Mouse (Mus musculus) limb, embryonic 13.5 days (tissue): ENCODE measurements at regions not wholly inside any gene's neighbourhood (a gene's known extent, or its start where the extent isn't known, plus 50 kb on each side); places are given as distances from the start of the nearest gene placed in this dataset.
A peak's percentile ranks its signal among the peaks of the same experiment; 100 is the strongest.

ENCODE experiments used
- ATAC-seq: fragments of 200-750 bp; cut with Nextera tagmentation; 2 replicates; pipeline ENCODE4 v1.8.0; 2017; ENCODE audit warnings: low read depth, moderate number of reproducible peaks, moderate TSS enrichment; ENCODE audit not compliant: low FRiP score
- H3K27ac ChIP-seq: fragments of 300-500 bp; sonication (generic); 2 replicates; pipeline ENCODE4 v1.5.1; 2015; ENCODE audit warnings: inconsistent platforms, mild to moderate bottlenecking, moderate library complexity
- H3K27me3 ChIP-seq: fragments of 300-500 bp; sonication (generic); 2 replicates; pipeline ENCODE4 v1.6.1; 2015; ENCODE audit warnings: mild to moderate bottlenecking, inconsistent platforms
- H3K36me3 ChIP-seq: fragments of 300-500 bp; sonication (generic); 2 replicates; pipeline ENCODE4 v1.6.1; 2015; ENCODE audit warnings: inconsistent platforms, mild to moderate bottlenecking, moderate library complexity
- H3K4me1 ChIP-seq: fragments of 300-500 bp; sonication (generic); 2 replicates; pipeline ENCODE4 v1.6.1; 2015; ENCODE audit warnings: inconsistent platforms
- H3K4me2 ChIP-seq: fragments of 300-500 bp; sonication (generic); replicated peaks from 2 replicates; pipeline ENCODE4 v1.6.1; 2015; ENCODE audit warnings: inconsistent platforms, mild to moderate bottlenecking, moderate library complexity
- H3K4me3 ChIP-seq: fragments of 300-500 bp; sonication (generic); 2 replicates; pipeline ENCODE4 v1.5.1; 2015; ENCODE audit warnings: moderate library complexity, mild to moderate bottlenecking, inconsistent platforms
- H3K9ac ChIP-seq: fragments of 300-500 bp; sonication (generic); 2 replicates; pipeline ENCODE4 v1.6.1; 2015; ENCODE audit warnings: mild to moderate bottlenecking, inconsistent platforms
- H3K9me3 ChIP-seq: fragments of 300-500 bp; sonication (generic); 2 replicates; pipeline ENCODE4 v1.6.1; 2016; ENCODE audit warnings: inconsistent platforms
- WGBS: fragments of 180-500 bp; shearing (Covaris S2); methylation state at CpG from one replicate; pipeline ENCODE4 v1.1.7; 2015; 5-methylcytosine and 5-hydroxymethylcytosine counted together

DNA sequence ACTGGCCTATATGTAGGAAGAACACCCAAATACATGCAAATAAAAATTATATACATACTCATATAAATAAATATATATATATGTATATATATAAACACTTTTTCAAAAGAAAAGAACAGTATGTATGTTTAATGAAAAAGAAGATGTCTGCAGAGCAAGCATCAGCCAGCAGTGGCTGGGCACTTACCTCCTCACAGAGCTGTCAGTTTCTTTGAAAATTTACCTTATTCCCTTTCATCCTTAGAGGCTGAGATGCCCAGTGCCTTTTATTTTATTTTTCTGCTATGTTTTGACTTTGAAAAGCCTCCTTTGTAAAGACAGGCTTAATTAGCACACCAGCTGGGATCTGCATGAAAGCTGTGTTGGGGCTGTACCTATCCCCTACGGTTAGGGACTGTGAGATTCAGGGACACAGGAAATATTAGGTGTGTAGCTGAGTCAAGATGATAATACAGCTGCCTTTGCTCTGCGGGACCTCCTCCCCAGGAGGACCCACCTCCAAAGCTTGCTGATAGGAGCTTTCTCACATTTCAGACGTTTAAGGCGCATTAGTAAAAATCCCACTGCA lies 751.0 kb upstream of the Tbl1xr1 start:
- Histone ChIP-seq H3K4me2 (no peak overlapping the region), H3K9ac (no peak overlapping the region), H3K27ac (no peak overlapping the region), H3K27me3 (no peaks in the 10 kb centered on the region), H3K4me3 (no peak overlapping the region), H3K36me3 (no peaks in the 10 kb centered on the region), H3K9me3 (no peaks in the 10 kb centered on the region), H3K4me1 (no peaks in the 10 kb centered on the region)
- 55% methylated on average over 4 of the region's 4 CpGs for WGBS
- no peak for ATAC-seq

GRCm38 (mm10) chr3:21341916-21342315 lies 734.5 kb upstream of the Tbl1xr1 start:
- ATAC-seq, result no peak
- Histone ChIP-seq H3K27ac (no peak overlapping the region), H3K9ac (no peak overlapping the region), H3K4me3 (no peak overlapping the region), H3K4me2 (no peak overlapping the region), H3K4me1 (no peaks in the 10 kb centered on the region), H3K27me3 (no peaks in the 10 kb centered on the region), H3K36me3 (no peaks in the 10 kb centered on the region), H3K9me3 (no peaks in the 10 kb centered on the region)

- Histone ChIP-seq H3K9ac (no peak overlapping the region), H3K4me1 (no peaks in the 10 kb centered on the region), H3K36me3 (no peaks in the 10 kb centered on the region), H3K4me3 (no peak overlapping the region), H3K27me3 (no peaks in the 10 kb centered on the region), H3K27ac (no peak overlapping the region), H3K9me3 (no peaks in the 10 kb centered on the region), H3K4me2 (no peak overlapping the region)
- ATAC-seq, result no peak
- WGBS, result 83% methylated on average over 1 of the region's 1 CpGs
Measured at GRCm38 (mm10) chr3:21343095-21343494, 733.4 kb upstream of the Tbl1xr1 start.

GRCm38 (mm10) chr3:21349421-21349820 lies 727.0 kb upstream of the Tbl1xr1 start:
- 86% methylated on average over 3 of the region's 3 CpGs for WGBS
- no peaks in the 10 kb centered on the region for H3K27me3 ChIP-seq
- peaks cover 8% of the 10 kb centered on the region; the same call in 1 of the 2 replicates for H3K4me1 ChIP-seq
- H3K9ac ChIP-seq, result no peak overlapping the region
- H3K27ac ChIP-seq, result no peak overlapping the region
- H3K9me3 ChIP-seq, result no peaks in the 10 kb centered on the region
- H3K4me3 ChIP-seq, result no peak overlapping the region
- H3K36me3 ChIP-seq, result no peaks in the 10 kb centered on the region
- no peak overlapping the region for H3K4me2 ChIP-seq
- ATAC-seq, result no peak

- no peak for ATAC-seq
Measured at GRCm38 (mm10) chr3:21356150-21356549, 720.3 kb upstream of the Tbl1xr1 start.

DNA sequence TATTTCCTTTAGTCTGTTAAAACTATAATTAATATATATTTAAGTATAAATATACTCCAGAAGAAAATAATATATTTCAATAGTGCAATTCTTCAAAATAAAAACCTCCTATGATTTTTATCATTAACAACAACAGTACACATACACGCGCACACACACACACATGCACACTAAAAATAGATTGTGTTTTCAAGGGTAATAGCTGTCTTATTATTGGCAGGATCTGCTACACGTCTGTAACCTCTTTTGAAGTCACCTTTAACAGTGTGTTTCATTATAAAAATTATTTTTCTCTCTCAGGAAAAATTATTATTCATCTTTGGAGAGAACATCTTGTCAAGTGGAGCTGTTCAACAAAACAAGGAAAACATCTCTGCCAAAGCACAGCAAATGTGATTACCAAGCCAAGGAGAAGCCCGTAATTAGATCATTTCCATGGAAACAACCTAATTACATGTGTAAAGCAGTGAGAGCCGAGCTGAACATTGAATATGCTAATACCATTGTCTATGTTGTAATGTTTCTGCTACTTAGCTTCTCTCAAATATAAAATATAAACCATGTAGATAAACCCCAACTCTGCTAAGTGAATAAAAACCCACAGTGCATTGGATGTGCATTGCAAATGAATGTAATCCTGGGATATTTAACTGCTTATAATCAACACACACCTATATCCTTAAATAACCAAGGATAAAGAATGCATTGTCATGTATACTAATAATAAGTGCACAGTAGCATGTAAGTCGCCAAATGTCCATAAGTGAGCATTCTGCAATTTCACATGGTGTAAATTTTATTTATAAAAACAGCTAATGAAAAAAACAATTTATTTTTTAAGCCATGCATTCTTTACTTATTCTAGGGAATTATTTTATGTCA lies 719.4 kb upstream of the Tbl1xr1 start:
- no peaks in the 10 kb centered on the region for H3K9me3 ChIP-seq
- H3K27ac ChIP-seq, result no peak overlapping the region
- no peak overlapping the region for H3K9ac ChIP-seq
- H3K36me3 ChIP-seq, result no peaks in the 10 kb centered on the region
- H3K4me2 ChIP-seq, result no peak overlapping the region
- WGBS, result 65% methylated on average over 6 of the region's 6 CpGs
- no peaks in the 10 kb centered on the region for H3K27me3 ChIP-seq
- H3K4me3 ChIP-seq, result no peak overlapping the region
- ATAC-seq, result no peak
- peaks cover 3% of the 10 kb centered on the region; the same call in 1 of the 2 replicates for H3K4me1 ChIP-seq

More at GRCm38 (mm10) chr3:21356150-21356549, 720.3 kb upstream of the Tbl1xr1 start:
- Histone ChIP-seq H3K9me3 (no peaks in the 10 kb centered on the region), H3K4me3 (no peak overlapping the region), H3K9ac (no peak overlapping the region), H3K4me1 (peaks cover 8% of the 10 kb centered on the region; the same call in 1 of the 2 replicates), H3K36me3 (no peaks in the 10 kb centered on the region), H3K27ac (no peak overlapping the region), H3K27me3 (no peaks in the 10 kb centered on the region), H3K4me2 (no peak overlapping the region)
- 89% methylated on average over 3 of the region's 3 CpGs for WGBS

DNA sequence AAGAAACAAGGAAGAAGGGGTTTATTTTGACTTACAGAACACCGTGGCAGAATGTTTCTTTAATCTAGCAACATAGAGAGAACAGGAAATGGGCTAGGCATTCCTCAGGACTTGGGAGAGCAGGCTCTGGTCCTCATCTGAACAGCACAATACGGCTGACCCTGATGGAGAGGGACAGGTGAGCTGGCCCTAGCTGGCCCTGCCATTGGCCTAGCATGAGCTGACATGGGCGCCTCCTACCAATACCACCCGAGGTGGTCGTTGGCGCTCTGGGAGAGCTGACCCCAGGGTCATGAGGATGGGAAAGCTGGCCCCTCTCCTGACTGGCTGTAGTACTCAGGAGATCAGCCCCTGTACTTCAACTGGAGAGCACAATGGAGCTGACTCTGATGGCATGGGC lies 718.4 kb upstream of the Tbl1xr1 start:
- H3K36me3 ChIP-seq, result no peaks in the 10 kb centered on the region
- no peak overlapping the region for H3K4me2 ChIP-seq
- no peaks in the 10 kb centered on the region for H3K27me3 ChIP-seq
- ATAC-seq, result no peak
- no peaks in the 10 kb centered on the region for H3K4me1 ChIP-seq
- no peaks in the 10 kb centered on the region for H3K9me3 ChIP-seq
- no peak overlapping the region for H3K4me3 ChIP-seq
- H3K27ac ChIP-seq, result no peak overlapping the region
- WGBS, result 82% methylated on average over 6 of the region's 6 CpGs
- no peak overlapping the region for H3K9ac ChIP-seq

DNA sequence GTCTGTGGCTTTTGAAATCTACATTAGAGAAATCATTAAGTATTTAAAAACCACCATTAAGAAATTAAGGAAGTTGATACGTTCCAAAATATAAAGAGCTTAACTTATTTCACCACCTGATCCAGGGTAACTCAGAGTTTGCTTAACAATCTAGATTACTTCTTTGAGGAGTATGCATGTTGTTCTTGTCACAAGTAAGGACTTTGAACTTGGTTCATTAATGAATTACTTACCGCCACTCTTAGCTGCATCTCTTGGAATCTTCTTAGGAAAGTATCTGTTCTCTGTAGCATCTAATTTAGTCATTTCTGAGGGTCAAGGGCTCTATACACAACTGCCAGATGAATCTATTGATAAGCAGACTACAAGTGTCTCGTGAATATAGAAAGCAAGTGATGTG lies 715.4 kb upstream of the Tbl1xr1 start:
- no peak overlapping the region for H3K27ac ChIP-seq

DNA sequence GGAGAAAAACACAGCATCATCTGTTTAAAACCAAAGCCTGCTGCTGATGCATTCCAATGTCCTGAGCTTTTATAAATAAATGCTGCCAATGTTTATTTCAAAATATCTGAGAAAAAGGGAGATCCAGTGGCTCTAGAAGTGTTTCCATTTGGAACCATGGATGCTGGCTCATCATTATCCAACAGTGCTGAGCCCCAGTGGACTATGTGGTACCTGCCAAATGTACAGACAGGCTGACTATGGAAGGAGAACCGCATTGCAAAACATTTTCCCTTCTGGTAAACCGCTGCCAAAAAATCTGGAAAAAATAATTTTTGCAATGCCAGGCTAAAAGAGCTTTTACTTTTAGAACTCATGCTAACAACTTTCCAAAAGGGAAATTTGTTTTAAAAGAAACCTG lies 696.6 kb upstream of the Tbl1xr1 start:
- WGBS, result 88% methylated on average over 2 of the region's 2 CpGs
- Histone ChIP-seq H3K9me3 (no peaks in the 10 kb centered on the region), H3K27ac (no peak overlapping the region), H3K4me3 (no peak overlapping the region), H3K4me1 (no peaks in the 10 kb centered on the region), H3K4me2 (no peak overlapping the region), H3K27me3 (no peaks in the 10 kb centered on the region), H3K36me3 (no peaks in the 10 kb centered on the region), H3K9ac (no peak overlapping the region)
- no peak for ATAC-seq

More for the DNA sequence above, 715.4 kb upstream of the Tbl1xr1 start:
- Histone ChIP-seq H3K4me1 (no peaks in the 10 kb centered on the region), H3K4me2 (no peak overlapping the region), H3K27me3 (no peaks in the 10 kb centered on the region), H3K9me3 (no peaks in the 10 kb centered on the region), H3K36me3 (no peaks in the 10 kb centered on the region), H3K9ac (no peak overlapping the region), H3K4me3 (no peak overlapping the region)
- WGBS, result 92% methylated on average over 3 of the region's 3 CpGs
- ATAC-seq, result no peak

DNA sequence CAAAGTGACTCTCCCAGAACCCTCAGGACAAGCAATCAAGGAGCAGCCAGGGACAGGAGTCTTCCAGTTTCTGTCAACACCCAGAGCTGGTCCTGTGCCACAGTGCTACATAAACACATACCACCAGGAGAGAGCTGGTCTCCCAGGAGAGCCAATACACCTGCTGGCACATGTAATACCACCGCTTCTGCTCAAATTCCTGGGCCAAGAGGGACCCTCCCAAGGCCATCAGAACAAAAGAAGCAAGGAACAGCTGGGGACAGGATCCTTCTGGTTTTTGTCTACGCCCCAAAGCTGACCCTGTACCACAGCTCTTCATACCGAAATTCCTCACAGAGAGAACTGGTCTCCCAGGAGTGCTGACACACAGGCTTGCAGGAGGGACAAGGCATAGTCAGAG lies 695.4 kb upstream of the Tbl1xr1 start:
- Histone ChIP-seq H3K9ac (no peak overlapping the region), H3K4me3 (no peak overlapping the region), H3K9me3 (no peaks in the 10 kb centered on the region), H3K4me2 (no peak overlapping the region), H3K27me3 (no peaks in the 10 kb centered on the region), H3K36me3 (no peaks in the 10 kb centered on the region), H3K4me1 (no peaks in the 10 kb centered on the region), H3K27ac (no peak overlapping the region)
- 0 out of 2 replicates have a peak, but pooled peaks have one; percentile 40 for ATAC-seq
- WGBS, result 77% methylated on average over 3 of the region's 3 CpGs

- Histone ChIP-seq H3K27me3 (no peaks in the 10 kb centered on the region), H3K4me3 (no peak overlapping the region), H3K36me3 (no peaks in the 10 kb centered on the region), H3K4me1 (no peaks in the 10 kb centered on the region), H3K4me2 (no peak overlapping the region), H3K9me3 (no peaks in the 10 kb centered on the region), H3K27ac (no peak overlapping the region), H3K9ac (no peak overlapping the region)
- ATAC-seq, result no peak
- WGBS, result 71% methylated on average over 2 of the region's 2 CpGs
Measured at GRCm38 (mm10) chr3:21403551-21403950, 672.9 kb upstream of the Tbl1xr1 start.

DNA sequence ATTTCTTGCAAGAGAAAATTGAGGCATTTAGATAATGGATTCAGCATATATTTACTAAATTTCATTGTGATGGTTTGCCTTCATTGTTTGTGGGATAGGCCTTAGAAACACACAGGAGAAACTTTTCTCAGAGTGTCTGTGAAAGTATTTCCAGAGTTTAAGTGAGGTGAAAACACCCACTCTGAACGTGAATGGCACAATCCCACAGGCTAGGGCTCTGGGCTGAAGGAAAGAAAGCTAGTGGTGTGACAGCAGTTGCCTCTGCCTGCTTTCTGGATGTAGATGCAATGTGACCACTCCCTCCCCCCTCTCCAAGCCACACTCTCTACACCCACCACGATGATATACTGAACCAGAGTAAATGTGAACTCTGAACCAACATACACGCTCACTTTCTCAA lies 672.4 kb upstream of the Tbl1xr1 start:
- ATAC-seq, result no peak
- H3K27ac ChIP-seq, result no peak overlapping the region

More for the DNA sequence above, 672.4 kb upstream of the Tbl1xr1 start:
- Histone ChIP-seq H3K4me1 (no peaks in the 10 kb centered on the region), H3K4me2 (no peak overlapping the region), H3K4me3 (no peak overlapping the region), H3K9me3 (no peaks in the 10 kb centered on the region), H3K27me3 (no peaks in the 10 kb centered on the region), H3K9ac (no peak overlapping the region), H3K36me3 (no peaks in the 10 kb centered on the region)
- WGBS, result 60% methylated on average over 3 of the region's 3 CpGs
